Mouse (Mus musculus): Measurements from ENCODE around the gene Arhgap29. TPM values are rescaled to one million over a fixed set of nuclear protein-coding genes. Genes with fewer than 3 reads are reported as not detected.

Gene Arhgap29
- total RNA-seq, 1 experiment from 2014 or later: 2.4 TPM

GRCm38 (mm10) chr3:121975381-121975780 lies 23.0 kb downstream of the Arhgap29 start:
- ATAC-seq (replicated peaks; ENCODE audit: insufficient number of reproducible peaks, low FRiP score, low TSS enrichment, poor library complexity, severe bottlenecking): no peak

GRCm38 (mm10) chr3:121981306-121981705 lies 29.0 kb downstream of the Arhgap29 start:
- no peak for ATAC-seq (replicated peaks; ENCODE audit: insufficient number of reproducible peaks, low FRiP score, low TSS enrichment, poor library complexity, severe bottlenecking)

GRCm38 (mm10) chr3:121982450-121982849 lies 30.1 kb downstream of the Arhgap29 start:
- ATAC-seq (replicated peaks; ENCODE audit: insufficient number of reproducible peaks, low FRiP score, low TSS enrichment, poor library complexity, severe bottlenecking): no peak

GRCm38 (mm10) chr3:121995125-121995524 lies 42.8 kb downstream of the Arhgap29 start:
- ATAC-seq (replicated peaks; ENCODE audit: insufficient number of reproducible peaks, low FRiP score, low TSS enrichment, poor library complexity, severe bottlenecking): no peak

- ATAC-seq (replicated peaks; ENCODE audit: insufficient number of reproducible peaks, low FRiP score, low TSS enrichment, poor library complexity, severe bottlenecking): no peak
Measured at GRCm38 (mm10) chr3:121999934-122000333, 47.6 kb downstream of the Arhgap29 start.

- ATAC-seq (replicated peaks; ENCODE audit: insufficient number of reproducible peaks, low FRiP score, low TSS enrichment, poor library complexity, severe bottlenecking): no peak
Measured at GRCm38 (mm10) chr3:122001568-122001967, 49.2 kb downstream of the Arhgap29 start.

GRCm38 (mm10) chr3:122009818-122010217 lies 57.5 kb downstream of the Arhgap29 start:
- ATAC-seq (replicated peaks; ENCODE audit: insufficient number of reproducible peaks, low FRiP score, low TSS enrichment, poor library complexity, severe bottlenecking): no peak

- ATAC-seq (replicated peaks; ENCODE audit: insufficient number of reproducible peaks, low FRiP score, low TSS enrichment, poor library complexity, severe bottlenecking): no peak
Measured at GRCm38 (mm10) chr3:122010292-122010691, 58.0 kb downstream of the Arhgap29 start.

GRCm38 (mm10) chr3:122012464-122012863 lies 60.1 kb downstream of the Arhgap29 start:
- no peak for ATAC-seq (replicated peaks; ENCODE audit: insufficient number of reproducible peaks, low FRiP score, low TSS enrichment, poor library complexity, severe bottlenecking)

- ATAC-seq (replicated peaks; ENCODE audit: insufficient number of reproducible peaks, low FRiP score, low TSS enrichment, poor library complexity, severe bottlenecking): no peak
Measured at GRCm38 (mm10) chr3:122018421-122018820, 66.1 kb downstream of the Arhgap29 start.

GRCm38 (mm10) chr3:122019159-122019558 lies 66.8 kb downstream of the Arhgap29 start:
- ATAC-seq (replicated peaks; ENCODE audit: insufficient number of reproducible peaks, low FRiP score, low TSS enrichment, poor library complexity, severe bottlenecking): no peak

- no peak for ATAC-seq (replicated peaks; ENCODE audit: insufficient number of reproducible peaks, low FRiP score, low TSS enrichment, poor library complexity, severe bottlenecking)
Measured at GRCm38 (mm10) chr3:122021029-122021652, 68.8 kb downstream of the Arhgap29 start.

- ATAC-seq (replicated peaks; ENCODE audit: insufficient number of reproducible peaks, low FRiP score, low TSS enrichment, poor library complexity, severe bottlenecking): no peak
Measured at GRCm38 (mm10) chr3:122022355-122022754, 70.0 kb downstream of the Arhgap29 start.

- ATAC-seq (replicated peaks; ENCODE audit: insufficient number of reproducible peaks, low FRiP score, low TSS enrichment, poor library complexity, severe bottlenecking): no peak
Measured at GRCm38 (mm10) chr3:122026676-122027075, 74.3 kb downstream of the Arhgap29 start.

- ATAC-seq (replicated peaks; ENCODE audit: insufficient number of reproducible peaks, low FRiP score, low TSS enrichment, poor library complexity, severe bottlenecking): no peak
Measured at GRCm38 (mm10) chr3:122027776-122028175, 75.4 kb downstream of the Arhgap29 start.

GRCm38 (mm10) chr3:122033248-122033837 lies 81.0 kb downstream of the Arhgap29 start:
- ATAC-seq (replicated peaks; ENCODE audit: insufficient number of reproducible peaks, low FRiP score, low TSS enrichment, poor library complexity, severe bottlenecking): no peak

- no peak for ATAC-seq (replicated peaks; ENCODE audit: insufficient number of reproducible peaks, low FRiP score, low TSS enrichment, poor library complexity, severe bottlenecking)
Measured at GRCm38 (mm10) chr3:122034240-122034639, 81.9 kb downstream of the Arhgap29 start.

- no peak for ATAC-seq (replicated peaks; ENCODE audit: insufficient number of reproducible peaks, low FRiP score, low TSS enrichment, poor library complexity, severe bottlenecking)
Measured at GRCm38 (mm10) chr3:122035092-122035491, 82.8 kb downstream of the Arhgap29 start.

- ATAC-seq (replicated peaks; ENCODE audit: insufficient number of reproducible peaks, low FRiP score, low TSS enrichment, poor library complexity, severe bottlenecking): no peak
Measured at GRCm38 (mm10) chr3:122040522-122040921, 88.2 kb downstream of the Arhgap29 start.

- no peak for ATAC-seq (replicated peaks; ENCODE audit: insufficient number of reproducible peaks, low FRiP score, low TSS enrichment, poor library complexity, severe bottlenecking)
Measured at GRCm38 (mm10) chr3:122043102-122043501, 90.8 kb downstream of the Arhgap29 start.
